Mouse (Mus musculus): ENCODE data around the gene Trhr2.
A peak's percentile ranks its signal among the peaks of the same experiment; 100 is the strongest.

The Trhr2 gene

GRCm38 (mm10) chr8:122360696-122361416, at the start of gene Trhr2:
Gene Trhr2 (minus strand): TSS chr8:122360746.
- no peak for DNase-seq (ENCODE audit: low read depth, low spot score)

GRCm38 (mm10) chr8:122407678-122408077, 47.1 kb upstream of the Trhr2 start:
- DNase-seq (ENCODE audit: low read depth, low spot score), result no peak

GRCm38 (mm10) chr8:122405146-122405805, 44.7 kb upstream of the Trhr2 start:
- DNase-seq (ENCODE audit: low read depth, low spot score), result no peak

DNA sequence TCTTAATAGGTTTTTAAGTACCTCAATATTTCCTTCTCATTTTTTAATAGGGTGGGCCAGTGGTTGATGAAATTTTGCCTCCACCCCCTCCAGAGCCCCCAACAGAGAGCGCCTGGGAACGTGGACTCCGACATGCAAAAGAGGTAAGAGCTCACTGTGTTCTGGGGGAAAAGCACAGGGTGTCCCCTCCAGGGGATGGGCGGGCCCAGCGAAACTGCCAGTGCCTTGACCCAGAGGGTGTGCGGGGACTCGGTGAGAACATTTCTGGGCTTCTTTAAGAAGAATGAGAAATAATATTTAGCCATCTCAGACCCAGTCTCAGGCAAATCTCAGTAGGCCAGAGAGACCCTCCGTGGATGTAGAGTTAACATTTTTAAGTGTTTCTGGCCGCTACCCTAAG, 37.6 kb upstream of the Trhr2 start:
- no peak for DNase-seq (ENCODE audit: low read depth, low spot score)

DNA sequence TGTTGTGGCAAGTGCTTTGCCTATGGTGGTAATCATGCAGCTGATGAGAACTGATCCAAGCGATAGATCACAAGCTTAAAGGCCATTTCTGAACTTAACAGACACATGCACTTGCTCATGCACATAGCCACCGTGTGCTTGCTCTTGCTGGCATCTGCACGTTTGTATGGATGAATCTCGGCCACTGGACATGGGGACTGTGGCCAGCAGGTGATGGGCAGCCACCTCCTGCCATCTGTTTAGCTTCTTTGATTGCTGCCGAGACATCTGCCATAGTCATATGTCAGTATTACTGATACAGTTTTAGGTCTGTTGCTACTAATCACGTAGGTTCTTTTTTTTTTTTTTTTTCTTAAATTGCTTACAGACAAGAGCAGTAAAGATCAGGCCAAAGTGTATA, 34.7 kb upstream of the Trhr2 start:
- no peak for DNase-seq (ENCODE audit: low read depth, low spot score)

- DNase-seq (ENCODE audit: low read depth, low spot score), result no peak
Observed at GRCm38 (mm10) chr8:122393717-122394116, 33.2 kb upstream of the Trhr2 start.

GRCm38 (mm10) chr8:122390758-122391157, 30.2 kb upstream of the Trhr2 start:
- DNase-seq (ENCODE audit: low read depth, low spot score), result no peak

- DNase-seq (ENCODE audit: low read depth, low spot score), result peak; percentile 49
Observed at GRCm38 (mm10) chr8:122389357-122389756, 28.8 kb upstream of the Trhr2 start.

GRCm38 (mm10) chr8:122383039-122383438, 22.5 kb upstream of the Trhr2 start:
- DNase-seq (ENCODE audit: low read depth, low spot score), result no peak

GRCm38 (mm10) chr8:122376365-122377231, 16.1 kb upstream of the Trhr2 start, which contains the start of gene Zc3h18:
Gene Zc3h18 (plus strand): TSS chr8:122376609.
- DNase-seq (ENCODE audit: low read depth, low spot score), result peak; percentile 99

DNA sequence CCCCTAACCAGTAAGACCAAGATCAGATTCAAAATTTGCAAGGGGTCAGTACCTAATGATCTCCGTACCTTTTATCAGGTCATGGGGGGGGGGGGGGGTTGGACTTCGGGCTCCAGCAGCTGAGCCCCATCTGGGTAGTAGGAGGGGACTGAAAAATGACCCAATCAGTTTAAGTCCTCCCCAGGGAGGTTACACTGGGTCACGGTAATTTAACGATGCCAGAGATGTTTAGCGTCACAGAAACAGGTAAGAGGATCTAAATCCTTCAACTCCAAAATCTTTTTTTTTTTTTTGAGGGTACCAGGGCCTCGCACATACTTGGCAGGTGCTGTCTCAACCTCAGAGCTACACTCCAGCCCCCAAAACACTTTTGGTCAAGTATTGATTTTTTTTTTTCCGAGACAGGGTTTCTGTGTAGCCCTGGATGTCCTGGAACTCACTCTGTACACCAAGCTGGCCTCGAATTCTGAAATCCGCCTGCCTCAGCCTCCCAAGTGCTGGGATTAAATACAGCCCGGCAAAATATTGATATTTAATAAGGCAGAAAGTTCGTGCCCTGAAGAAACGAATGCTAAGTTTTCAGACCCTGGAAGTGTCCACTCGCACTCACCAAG, 15.3 kb upstream of the Trhr2 start:
- no peak for DNase-seq (ENCODE audit: low read depth, low spot score)

DNA sequence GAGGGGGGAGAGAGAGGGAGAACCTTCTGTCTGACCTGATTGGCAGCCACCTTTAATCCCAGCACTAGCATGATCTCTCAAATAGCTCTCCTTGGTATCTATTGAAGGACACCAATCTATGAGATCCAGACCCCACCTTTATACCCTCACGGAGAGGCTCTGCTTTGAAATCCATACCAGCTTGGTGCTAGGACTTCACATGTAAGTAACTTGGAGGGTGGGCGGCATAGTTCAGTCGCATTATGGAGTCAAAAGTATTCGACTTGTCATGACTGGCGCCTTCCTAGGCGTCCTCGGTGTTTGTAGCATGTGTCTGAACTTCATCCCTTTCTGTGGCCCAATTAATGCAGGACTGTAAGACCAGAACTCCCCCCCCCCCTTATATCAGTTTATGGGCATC, 14.8 kb upstream of the Trhr2 start:
- no peak for DNase-seq (ENCODE audit: low read depth, low spot score)

- DNase-seq (ENCODE audit: low read depth, low spot score), result no peak
Observed at GRCm38 (mm10) chr8:122371706-122372105, 11.2 kb upstream of the Trhr2 start.

GRCm38 (mm10) chr8:122369665-122370064, 9.1 kb upstream of the Trhr2 start:
- peak; percentile 61 for DNase-seq (ENCODE audit: low read depth, low spot score)

DNA sequence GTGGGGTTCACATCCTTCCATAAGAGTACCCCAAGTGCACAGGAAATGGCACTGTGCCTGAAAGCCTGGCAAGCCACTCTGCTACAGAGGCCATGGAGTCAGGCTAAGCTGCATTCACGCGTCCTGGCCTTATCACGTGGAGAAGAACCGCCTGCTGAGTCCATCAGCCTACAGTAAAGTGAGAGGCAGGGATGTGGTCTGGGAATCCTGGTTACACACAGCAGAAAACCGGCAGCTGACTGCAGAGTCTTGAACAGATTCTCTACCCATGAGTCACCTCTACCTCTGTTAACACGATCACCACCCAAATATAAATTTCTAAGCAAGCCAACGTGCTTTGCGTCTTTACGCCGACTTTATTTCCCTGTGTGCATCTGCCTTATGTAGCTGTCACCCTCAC, 7.9 kb upstream of the Trhr2 start:
- DNase-seq (ENCODE audit: low read depth, low spot score), result no peak

- no peak for DNase-seq (ENCODE audit: low read depth, low spot score)
Observed at GRCm38 (mm10) chr8:122362967-122363366, 2.4 kb upstream of the Trhr2 start.

DNA sequence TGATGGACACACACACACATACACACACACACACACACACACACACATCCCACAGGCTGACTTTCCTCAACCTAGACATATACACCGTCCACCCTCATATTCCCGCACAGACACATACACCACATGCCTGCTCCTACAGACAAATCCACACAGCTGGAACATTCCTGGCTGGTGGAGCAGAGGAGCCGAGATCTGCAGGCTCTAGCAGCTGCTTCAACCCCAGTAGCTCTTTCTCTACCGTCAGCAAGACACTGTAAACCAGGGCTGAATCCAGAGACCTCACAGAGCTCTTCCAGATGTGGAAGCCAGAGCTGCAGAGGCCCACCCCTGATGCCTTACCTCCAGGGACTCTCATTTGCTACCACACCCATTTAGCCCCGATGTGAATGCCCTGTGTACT, 1.7 kb upstream of the Trhr2 start:
- DNase-seq (ENCODE audit: low read depth, low spot score), result no peak

DNA sequence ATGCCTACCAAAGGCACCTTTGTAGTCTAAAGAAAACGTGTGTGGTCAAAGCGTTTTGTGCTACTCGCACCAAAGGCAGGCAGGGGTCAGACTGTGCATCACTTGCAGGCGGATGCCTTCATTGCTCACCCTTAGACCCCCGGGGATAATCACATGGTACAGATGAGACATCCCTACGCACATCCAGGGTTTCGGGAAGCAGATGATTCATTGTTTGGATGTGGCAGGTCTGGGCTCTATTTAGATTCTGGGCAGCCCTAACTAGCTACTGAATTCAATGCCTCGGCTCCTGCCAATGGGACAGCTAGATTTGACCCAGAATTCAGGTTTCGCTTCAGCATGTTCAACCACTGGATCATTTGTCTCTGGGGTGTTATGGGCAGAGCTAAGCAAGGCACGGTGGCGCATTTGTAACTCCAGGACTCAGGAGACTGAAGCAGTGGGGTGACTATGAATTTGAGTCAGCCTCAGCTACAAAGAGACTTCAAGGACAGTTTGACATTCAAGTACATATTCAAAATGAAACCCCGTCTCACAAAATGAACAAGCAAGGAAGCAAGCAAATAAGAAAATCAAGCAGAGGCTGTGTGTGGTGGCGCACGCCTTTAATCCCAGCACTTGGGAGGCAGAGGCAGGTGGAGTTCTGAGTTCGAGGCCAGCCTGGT, 1.3 kb downstream of the Trhr2 start:
- no peak for DNase-seq (ENCODE audit: low read depth, low spot score)

DNA sequence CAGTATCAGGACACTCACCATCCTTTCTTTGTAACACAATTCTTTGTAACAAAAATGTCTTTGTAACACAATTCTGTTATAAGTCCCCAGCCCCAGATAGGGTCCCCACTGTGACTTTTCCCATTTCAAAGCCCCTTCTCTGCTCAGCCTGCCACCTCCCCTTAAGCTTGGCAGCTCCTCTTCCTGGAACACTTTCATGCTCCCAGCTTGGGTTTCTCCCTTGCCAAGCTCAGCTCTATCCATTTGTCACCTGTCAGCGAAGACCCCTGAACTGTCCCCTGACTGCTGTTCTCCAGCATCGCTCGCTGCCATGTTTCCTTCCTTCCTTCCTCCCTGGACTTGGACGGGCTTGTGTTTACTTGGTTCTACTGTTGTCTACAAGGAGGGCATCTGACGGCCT, 2.9 kb downstream of the Trhr2 start:
- DNase-seq (ENCODE audit: low read depth, low spot score), result no peak

DNA sequence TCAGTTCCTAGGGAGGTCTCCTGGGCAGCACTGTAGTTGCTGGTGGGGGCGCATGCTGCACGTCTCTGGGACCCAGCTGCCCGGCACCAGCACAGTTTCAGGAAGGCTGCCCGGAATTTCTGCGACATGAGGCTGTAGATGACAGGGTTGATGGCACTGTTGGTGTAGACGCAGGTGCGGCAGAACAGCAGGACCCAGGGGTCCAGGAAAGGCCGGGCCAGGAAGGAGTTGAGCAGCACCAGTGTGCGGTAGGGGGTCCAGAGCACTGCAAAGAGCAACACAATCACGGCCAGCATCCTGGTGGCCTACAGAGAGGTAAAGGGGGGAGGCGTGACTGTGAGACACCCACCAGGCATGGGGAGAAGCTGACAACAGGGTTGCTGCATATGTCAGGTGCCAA, 3.3 kb downstream of the Trhr2 start:
- DNase-seq (ENCODE audit: low read depth, low spot score), result no peak
